Mouse (Mus musculus): ENCODE data around the gene Tatdn3.

DNA sequence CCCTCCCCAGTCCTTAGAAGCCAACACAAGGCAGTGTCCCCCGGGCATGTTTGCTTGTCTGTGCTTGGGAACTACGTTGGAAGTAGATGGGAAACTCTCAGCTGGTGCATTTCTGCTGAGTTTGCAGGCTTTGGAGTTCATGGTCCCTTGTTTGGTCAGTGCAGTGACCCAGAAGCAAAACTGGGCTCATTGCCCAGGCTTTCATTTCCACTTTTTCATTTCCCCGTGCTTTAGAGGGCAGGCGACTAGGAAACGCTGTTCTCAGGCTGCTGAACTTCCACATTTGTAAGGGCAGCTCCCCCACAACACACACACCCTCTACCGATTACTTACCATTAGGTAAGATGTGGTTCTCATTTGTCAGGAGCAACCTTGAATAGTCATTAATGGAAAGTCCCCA is 10.3 kb upstream of the Tatdn3 start:
- TF ChIP-seq POLR2A (IDR thresholded peaks at IDR 0.05; ENCODE audit: extremely low read depth, insufficient read depth, low read length) (no peak), CTCF (IDR thresholded peaks at IDR 0.05; ENCODE audit: extremely low read depth, insufficient read depth, low read length) (no peak)

Measured in cortical plate, adult 2 months (tissue).